Mouse (Mus musculus) lung, adult 2 months (tissue): ENCODE results near the gene Sfxn5. TPM values are rescaled to one million over a fixed set of nuclear protein-coding genes. Genes with fewer than 3 reads are reported as not detected.

Experiments used
- DNase-seq: peaks from one replicate; pipeline ENCODE4 v3.0.0; 2022
- H3K4me1 ChIP-seq: fragments of 200-500 bp; 2 replicates; pipeline ENCODE4 v1.6.1; 2011; ENCODE audit warnings: low read length; ENCODE audit not compliant: control insufficient read depth, insufficient read depth
- H3K4me3 ChIP-seq: fragments of 200-500 bp; replicated peaks from 2 replicates; pipeline ENCODE3; 2011; ENCODE audit warnings: low read depth, mild to moderate bottlenecking, control low read depth, low read length; ENCODE audit errors: extremely low read depth
- CTCF ChIP-seq: fragments of 200-500 bp; IDR thresholded peaks from 2 replicates; pipeline ENCODE4 v1.5.1; 2011; ENCODE audit warnings: mild to moderate bottlenecking, low read length, control low read depth; ENCODE audit not compliant: insufficient read depth
- POLR2A ChIP-seq: fragments of 200-500 bp; IDR thresholded peaks from 2 replicates; pipeline ENCODE4 v1.6.1; 2011; ENCODE audit warnings: low read depth, mild to moderate bottlenecking, control low read depth, low read length, borderline replicate concordance; ENCODE audit errors: extremely low read depth
- WGBS: fragments of 180-500 bp; shearing (Covaris S2); methylation state at CpG from one replicate; pipeline ENCODE4 v1.1.7; 2018; 5-methylcytosine and 5-hydroxymethylcytosine counted together
- polyA plus RNA-seq: library from polyadenylated mRNA; depleted of rRNA; stranded (reverse); fragments of >200 nt; gene quantifications from 2 replicates; pipeline ENCODE4 v1.2.3, GENCODE M21; 2012

Gene Sfxn5
- polyA plus RNA-seq, 1 experiment: 8.0 TPM

GRCm38 (mm10) chr6:85227520-85227919 is 105.7 kb downstream of the Sfxn5 start:
- H3K4me1 ChIP-seq: no peaks in the 10 kb centered on the region
- no peak overlapping the region for H3K4me3 ChIP-seq
- no peak for DNase-seq
- WGBS: 72% methylated on average over 2 of the region's 2 CpGs
- no peak for TF ChIP-seq CTCF
- TF ChIP-seq POLR2A: no peak

DNA sequence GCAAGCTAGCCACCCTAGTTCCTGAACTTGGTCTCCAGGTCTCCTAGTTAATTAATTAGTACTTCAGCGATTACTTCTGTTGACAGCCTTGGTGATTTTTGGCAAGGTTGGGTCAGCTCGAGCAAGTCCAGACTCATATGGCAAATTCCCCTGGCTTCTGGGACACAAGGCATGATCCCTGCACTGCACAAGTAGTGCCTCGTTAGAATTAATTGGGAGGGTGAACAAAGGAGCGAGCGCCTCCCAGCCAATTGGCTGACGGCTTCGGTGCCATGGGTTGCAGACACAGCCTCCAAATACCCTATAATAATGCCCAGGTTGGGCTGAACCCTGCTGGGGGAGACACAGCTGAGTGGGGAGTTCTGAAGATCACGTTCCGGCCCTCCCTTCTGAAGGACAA is 106.7 kb downstream of the Sfxn5 start:
- WGBS: 87% methylated on average over 9 of the region's 9 CpGs
- no peak for TF ChIP-seq POLR2A
- no peak for TF ChIP-seq CTCF
- Histone ChIP-seq H3K4me1 (no peaks in the 10 kb centered on the region), H3K4me3 (no peak overlapping the region)
- DNase-seq: no peak

DNA sequence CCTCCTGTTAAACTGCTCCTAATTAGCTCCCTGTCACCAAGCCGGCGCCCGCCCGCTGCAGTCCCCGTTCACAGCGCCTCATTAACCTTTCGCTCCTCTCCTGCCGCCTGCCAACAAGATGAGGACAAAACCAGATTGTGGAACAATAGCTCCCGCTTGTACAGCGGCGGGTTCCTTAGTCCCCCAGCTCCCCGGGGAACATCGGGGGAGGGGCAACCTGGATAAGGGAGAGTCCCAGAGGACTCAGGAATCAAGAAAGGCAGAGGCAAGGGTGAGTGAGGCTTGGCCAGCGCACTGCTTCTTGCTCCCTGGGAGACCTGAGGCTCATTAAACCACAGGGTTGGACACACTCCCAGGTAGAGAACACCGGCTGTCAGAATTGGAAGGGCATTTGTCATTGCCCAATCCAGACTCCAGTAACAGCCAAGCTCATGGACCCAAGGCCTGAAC is 108.8 kb downstream of the Sfxn5 start:
- Histone ChIP-seq H3K4me1 (no peaks in the 10 kb centered on the region), H3K4me3 (no peak overlapping the region)
- no peak for DNase-seq
- WGBS: 66% methylated on average over 15 of the region's 15 CpGs
- TF ChIP-seq CTCF: no peak
- no peak for TF ChIP-seq POLR2A

- WGBS: 72% methylated on average over 14 of the region's 14 CpGs
- H3K4me1 ChIP-seq: no peaks in the 10 kb centered on the region
- no peak for DNase-seq
- no peak overlapping the region for H3K4me3 ChIP-seq
- no peak for TF ChIP-seq CTCF
- TF ChIP-seq POLR2A: no peak
These were observed 109.6 kb downstream of the Sfxn5 start for GRCm38 (mm10) chr6:85223498-85224150.

DNA sequence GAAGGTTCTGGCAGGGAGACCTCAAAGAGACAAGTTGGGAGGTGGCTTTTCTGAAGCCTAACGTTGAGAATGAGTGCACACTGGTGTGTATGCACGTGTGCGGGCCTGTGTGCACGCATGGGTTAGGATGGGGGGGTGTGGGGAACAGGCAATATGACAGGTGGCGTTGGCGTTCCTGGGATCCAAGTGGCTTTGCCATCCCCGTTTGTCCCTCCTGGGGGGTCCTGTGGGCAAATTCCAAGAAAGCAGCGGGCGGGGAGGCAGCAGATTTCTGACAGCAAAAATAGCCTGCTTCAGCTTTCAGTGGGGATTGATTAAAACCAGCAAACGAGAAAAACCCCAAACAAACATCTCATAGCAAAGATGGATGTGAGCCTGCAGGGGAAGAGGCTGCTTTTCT is 110.7 kb downstream of the Sfxn5 start:
- Histone ChIP-seq H3K4me1 (no peaks in the 10 kb centered on the region), H3K4me3 (no peak overlapping the region)
- WGBS: 90% methylated on average over 10 of the region's 10 CpGs
- TF ChIP-seq POLR2A (no peak), CTCF (no peak)
- no peak for DNase-seq

- Histone ChIP-seq H3K4me1 (no peaks in the 10 kb centered on the region), H3K4me3 (no peak overlapping the region)
- WGBS: 56% methylated on average over 4 of the region's 4 CpGs
- TF ChIP-seq CTCF: no peak
- TF ChIP-seq POLR2A: no peak
- no peak for DNase-seq
These were observed 112.3 kb downstream of the Sfxn5 start for GRCm38 (mm10) chr6:85220917-85221316.

- no peaks in the 10 kb centered on the region for H3K4me1 ChIP-seq
- no peak overlapping the region for H3K4me3 ChIP-seq
- TF ChIP-seq CTCF (no peak), POLR2A (no peak)
- 96% methylated on average over 11 of the region's 11 CpGs for WGBS
- DNase-seq: no peak
These were observed 113.5 kb downstream of the Sfxn5 start for GRCm38 (mm10) chr6:85219706-85220105.

DNA sequence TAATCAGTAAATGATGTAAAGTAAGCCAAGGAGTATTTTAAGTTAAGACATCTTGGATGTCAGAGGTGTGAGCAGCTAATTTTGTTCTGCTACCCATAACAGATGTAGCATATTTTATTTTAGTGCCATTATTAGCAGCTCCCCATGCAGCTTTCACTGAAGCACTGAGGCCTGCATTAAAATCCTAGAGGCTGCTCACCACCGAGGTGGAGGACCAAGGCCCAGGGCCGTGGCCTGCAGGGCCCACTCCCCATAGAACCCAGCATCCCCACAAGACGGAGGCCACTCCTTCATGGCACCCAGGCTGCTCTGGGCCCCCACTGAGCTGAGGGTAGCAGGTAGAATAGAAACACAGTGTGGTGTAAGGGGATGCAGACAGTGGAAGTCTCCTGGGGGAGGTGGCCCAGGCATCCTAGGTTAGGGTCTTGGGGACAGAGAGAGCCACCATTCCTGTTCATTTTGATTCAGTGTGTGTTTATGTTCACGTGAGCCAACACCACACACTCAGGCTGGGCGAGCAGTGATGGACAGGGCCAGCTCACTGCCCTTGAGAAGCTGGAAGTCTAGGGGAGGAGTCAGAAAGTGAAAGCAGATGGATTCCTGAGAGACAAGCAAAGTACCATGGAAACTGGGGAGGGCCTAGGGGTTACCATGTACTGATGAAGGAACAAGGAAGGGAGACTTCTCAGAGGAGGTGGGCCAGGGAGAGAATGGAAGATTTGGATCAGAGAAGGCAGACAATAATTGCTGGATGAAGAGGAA is 114.4 kb downstream of the Sfxn5 start:
- Histone ChIP-seq H3K4me1 (no peaks in the 10 kb centered on the region), H3K4me3 (no peak overlapping the region)
- 57% methylated on average over 5 of the region's 5 CpGs for WGBS
- TF ChIP-seq CTCF (no peak), POLR2A (no peak)
- no peak for DNase-seq

GRCm38 (mm10) chr6:85218251-85218650 is 115.0 kb downstream of the Sfxn5 start:
- TF ChIP-seq POLR2A (no peak), CTCF (no peak)
- 71% methylated on average over 4 of the region's 4 CpGs for WGBS
- Histone ChIP-seq H3K4me3 (no peak overlapping the region), H3K4me1 (no peaks in the 10 kb centered on the region)
- DNase-seq: no peak

GRCm38 (mm10) chr6:85210686-85211085 is 122.5 kb downstream of the Sfxn5 start:
- TF ChIP-seq POLR2A: no peak
- no peak for TF ChIP-seq CTCF
- 57% methylated on average over 1 of the region's 1 CpGs for WGBS
- DNase-seq: no peak

More at GRCm38 (mm10) chr6:85210686-85211085, 122.5 kb downstream of the Sfxn5 start:
- Histone ChIP-seq H3K4me3 (no peak overlapping the region), H3K4me1 (no peaks in the 10 kb centered on the region)
